Mouse (Mus musculus): ENCODE measurements around the gene Pml. TPM values are rescaled to one million over a fixed set of nuclear protein-coding genes. Genes with fewer than 3 reads are reported as not detected.

The Pml gene
- polyA plus RNA-seq (2014; fragmentation: Illumina TruSeq; extraction: RNeasy Lipid Tissue Mini Kit (QIAGEN cat#74804); ENCODE audit: low read depth, low replicate concordance): 2.6 TPM

DNA sequence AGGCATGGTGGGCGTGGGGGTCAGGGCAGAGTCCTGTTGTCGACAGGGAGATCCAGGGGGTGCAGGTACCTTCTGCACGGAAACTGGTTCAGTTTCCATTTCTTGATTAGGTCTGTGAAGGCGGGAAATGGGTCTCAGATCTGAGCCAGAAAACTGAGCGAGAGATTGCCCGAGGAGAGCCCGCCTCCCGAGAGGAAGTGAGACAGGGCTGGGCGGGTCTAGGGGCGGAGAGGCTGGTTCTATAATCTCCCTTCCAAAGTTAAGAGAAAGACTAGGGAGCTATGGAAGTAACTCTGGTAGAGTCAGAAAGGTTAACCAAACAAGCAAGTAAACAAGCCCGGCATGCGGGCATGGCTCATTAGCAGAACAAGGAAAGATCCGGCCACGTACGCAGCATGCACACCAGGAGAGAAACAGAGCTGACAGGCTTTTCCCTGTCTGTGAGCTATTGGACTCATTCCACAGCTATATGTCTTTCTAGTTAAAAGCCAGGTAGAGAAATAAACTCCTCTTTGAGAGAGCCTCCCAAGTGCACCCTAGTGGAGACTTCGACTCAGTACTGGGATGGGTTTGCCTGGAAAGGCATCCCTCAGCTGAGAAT, at the start of gene Pml:
Pml (minus strand) TSS at position 195 of the 601 bp plus-strand sequence.

DNA sequence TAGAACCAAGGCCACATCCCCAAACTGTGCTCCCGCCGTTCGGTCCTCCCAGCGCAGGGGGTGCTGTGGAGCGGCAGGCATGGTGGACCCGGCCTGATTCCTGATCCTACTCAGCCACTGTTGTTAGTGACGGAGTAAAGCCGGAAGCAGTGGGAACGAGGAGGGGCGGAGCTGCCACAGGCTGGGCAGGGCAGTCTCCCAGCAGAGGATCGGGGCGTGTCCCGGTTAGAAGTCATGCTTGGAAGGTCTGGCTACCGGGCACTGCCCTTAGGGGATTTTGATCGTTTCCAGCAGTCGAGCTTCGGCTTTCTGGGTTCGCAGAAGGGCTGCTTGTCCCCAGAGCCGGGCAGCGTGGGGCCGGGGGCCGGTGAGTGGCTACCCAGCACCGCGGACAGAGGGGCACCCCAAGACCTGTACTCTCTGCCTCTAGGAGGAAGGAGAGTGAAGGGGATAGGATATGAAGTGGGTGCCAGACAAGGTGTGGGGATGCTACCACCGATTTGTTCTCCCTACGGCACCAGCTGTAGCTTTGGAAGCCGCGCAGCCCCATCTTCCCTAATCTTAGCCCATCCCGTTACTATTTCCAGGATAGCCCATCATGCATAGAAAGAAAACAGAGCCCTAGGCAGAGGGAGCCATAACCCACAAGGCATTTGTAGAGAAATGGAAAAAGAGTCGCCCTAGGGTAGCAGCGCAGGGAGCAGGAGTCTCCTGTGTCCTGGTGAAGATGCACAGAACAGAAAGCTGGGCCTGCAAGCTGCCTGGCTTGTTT, 3.6 kb upstream of the Pml start, which contains the start of gene Stoml1:
Stoml1 (plus strand) TSS at position 132 of the 772 bp plus-strand sequence.

DNA sequence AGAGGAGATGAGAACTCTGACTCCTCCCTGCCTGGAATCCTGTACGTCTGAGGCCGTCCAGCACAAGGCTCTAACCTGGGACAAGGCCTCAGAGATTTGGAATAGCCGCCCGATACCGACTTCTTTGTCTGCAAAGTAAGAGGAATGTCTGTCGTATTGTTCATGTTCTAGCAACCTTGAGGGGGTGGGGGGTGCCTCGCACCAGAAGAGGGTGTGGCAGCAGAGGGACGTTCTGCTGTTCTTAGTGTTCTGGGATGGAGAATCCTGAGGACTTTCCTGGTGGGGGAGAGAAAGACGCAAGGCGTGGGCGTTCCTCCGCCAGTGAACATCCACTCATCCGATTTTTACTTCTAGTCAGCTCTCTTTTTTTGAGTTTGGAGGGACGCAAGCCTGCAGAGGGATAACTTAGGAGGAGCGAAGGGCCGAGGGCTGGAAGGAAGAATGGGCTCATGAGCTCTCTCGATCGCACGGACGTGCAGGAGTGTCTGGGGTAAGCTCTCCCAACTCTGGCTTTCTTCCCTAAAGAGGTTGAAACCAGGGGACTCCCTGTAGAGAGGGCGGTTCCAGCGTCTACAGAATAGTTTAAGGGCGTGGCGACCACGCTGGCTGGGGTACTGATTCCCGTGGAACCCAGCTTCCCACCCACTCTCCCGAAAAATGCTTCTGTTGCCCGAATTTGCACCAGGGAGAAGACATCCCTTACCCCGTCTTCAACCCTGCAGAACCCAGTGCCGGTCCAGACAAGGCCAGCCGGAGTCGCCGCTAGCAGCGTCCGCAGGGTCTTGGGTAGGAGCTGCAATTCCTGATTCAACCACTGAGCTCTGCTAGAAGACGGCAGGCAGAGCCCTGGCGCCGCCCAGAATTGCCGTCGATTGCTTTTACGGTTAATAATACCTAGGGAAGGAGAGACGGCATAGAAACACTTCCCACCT, 45.8 kb downstream of the Pml start, which contains the start of the genes Islr and Islr2:
Islr (minus strand) TSS at position 791 of the 932 bp plus-strand sequence.
Islr2 (minus strand) TSS at position 804 of the 932 bp plus-strand sequence.

Other genes with a start within 250 kb of the Pml start
- 0.40 TPM for gene Cyp11a1, start 243.4 kb downstream of the Pml start, polyA plus RNA-seq (2014; fragmentation: Illumina TruSeq; extraction: RNeasy Lipid Tissue Mini Kit (QIAGEN cat#74804); ENCODE audit: low read depth, low replicate concordance)
- 0.24 TPM for gene Stra6, start 186.0 kb downstream of the Pml start, polyA plus RNA-seq (2014; fragmentation: Illumina TruSeq; extraction: RNeasy Lipid Tissue Mini Kit (QIAGEN cat#74804); ENCODE audit: low read depth, low replicate concordance)
- not detected for gene Ccdc33, start 131.0 kb downstream of the Pml start, polyA plus RNA-seq (2014; fragmentation: Illumina TruSeq; extraction: RNeasy Lipid Tissue Mini Kit (QIAGEN cat#74804); ENCODE audit: low read depth, low replicate concordance)
- gene Islr, start 45.5 kb downstream of the Pml start, polyA plus RNA-seq (2014; fragmentation: Illumina TruSeq; extraction: RNeasy Lipid Tissue Mini Kit (QIAGEN cat#74804); ENCODE audit: low read depth, low replicate concordance): 1.5 TPM
- gene Islr2, start 45.5 kb downstream of the Pml start, polyA plus RNA-seq (2014; fragmentation: Illumina TruSeq; extraction: RNeasy Lipid Tissue Mini Kit (QIAGEN cat#74804); ENCODE audit: low read depth, low replicate concordance): not detected
- gene Stoml1, start 3.4 kb upstream of the Pml start, polyA plus RNA-seq (2014; fragmentation: Illumina TruSeq; extraction: RNeasy Lipid Tissue Mini Kit (QIAGEN cat#74804); ENCODE audit: low read depth, low replicate concordance): 7.3 TPM
- gene Loxl1, start 63.4 kb upstream of the Pml start, polyA plus RNA-seq (2014; fragmentation: Illumina TruSeq; extraction: RNeasy Lipid Tissue Mini Kit (QIAGEN cat#74804); ENCODE audit: low read depth, low replicate concordance): 1.6 TPM
- gene Tbc1d21, start 120.7 kb upstream of the Pml start, polyA plus RNA-seq (2014; fragmentation: Illumina TruSeq; extraction: RNeasy Lipid Tissue Mini Kit (QIAGEN cat#74804); ENCODE audit: low read depth, low replicate concordance): not detected
- gene Insyn1, start 238.8 kb upstream of the Pml start, polyA plus RNA-seq (2014; fragmentation: Illumina TruSeq; extraction: RNeasy Lipid Tissue Mini Kit (QIAGEN cat#74804); ENCODE audit: low read depth, low replicate concordance): not detected